Mouse (Mus musculus) heart, postnatal 36 days (tissue): Measurements from ENCODE around the gene Ndfip2. TPM values are rescaled to one million over a fixed set of nuclear protein-coding genes. Genes with fewer than 3 reads are reported as not detected.
A peak's percentile ranks its signal among the peaks of the same experiment; 100 is the strongest.

Experiments
- DNase-seq, 2 experiments: peaks; one replicate each; pipeline ENCODE4 v3.0.0; 2021 to 2022
- intact Hi-C: fragments of 180-260 bp; cut with DNase I; formaldehyde crosslinking; loops from one replicate; pipeline ENCODE4 v1.15.1; 2025
- total RNA-seq, 2 experiments: library from RNA; stranded (reverse); gene quantifications; 2 replicates each; pipeline ENCODE4 v1.2.3; 2021

The Ndfip2 gene
- total RNA-seq = 10 to 100 TPM; 17.0 to 19.4 TPM

DNA sequence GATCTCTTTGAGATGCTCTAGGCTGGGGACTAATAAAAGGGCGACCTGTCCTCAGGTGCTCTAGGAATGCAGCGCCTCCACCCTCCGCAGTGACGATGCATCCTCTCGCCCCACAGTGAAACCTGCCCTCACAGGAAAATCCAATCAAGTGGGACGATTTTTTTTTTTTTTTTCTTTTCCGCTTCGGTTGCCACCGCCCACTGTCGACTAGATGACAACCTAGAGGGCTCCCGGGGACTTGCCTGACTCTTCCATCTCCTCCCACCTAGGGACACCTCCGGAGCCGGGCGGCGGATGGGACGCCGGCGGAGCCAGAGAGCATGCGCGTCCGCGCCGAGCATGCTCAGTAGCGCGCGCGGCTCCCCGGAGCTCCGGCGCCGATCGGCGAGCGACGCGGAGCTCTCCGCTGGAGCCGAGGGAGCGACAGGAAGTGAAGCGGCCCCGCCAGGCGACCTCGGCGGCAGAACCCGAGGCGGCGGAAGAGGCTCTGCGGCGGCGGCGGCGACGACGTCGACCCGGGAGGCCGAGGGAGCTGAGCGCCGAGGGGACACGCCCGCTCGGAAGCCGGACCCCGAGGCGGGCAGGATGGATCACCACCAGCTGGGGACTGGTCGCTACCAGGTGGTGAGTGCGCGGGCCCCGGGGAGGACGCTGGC, at the start of gene Ndfip2:
TSS of gene Ndfip2 (plus strand) at position 195 of the 656 bp plus-strand sequence.
- intact Hi-C loops = loop anchor here (2.0 to 5.0 kb wide), 3 partner anchors 34 to 639 kb away; partner anchors contain the start of genes Rbm26 and Spry2
- peak; percentile 88 to 92 for DNase-seq

GRCm38 (mm10) chr14:105219525-105220376, 38.6 kb upstream of the Ndfip2 start:
- no peak for DNase-seq
- intact Hi-C loops = no loop called here

GRCm38 (mm10) chr14:105222240-105222639, 36.1 kb upstream of the Ndfip2 start:
- intact Hi-C loops = no loop called here
- DNase-seq = no peak

DNA sequence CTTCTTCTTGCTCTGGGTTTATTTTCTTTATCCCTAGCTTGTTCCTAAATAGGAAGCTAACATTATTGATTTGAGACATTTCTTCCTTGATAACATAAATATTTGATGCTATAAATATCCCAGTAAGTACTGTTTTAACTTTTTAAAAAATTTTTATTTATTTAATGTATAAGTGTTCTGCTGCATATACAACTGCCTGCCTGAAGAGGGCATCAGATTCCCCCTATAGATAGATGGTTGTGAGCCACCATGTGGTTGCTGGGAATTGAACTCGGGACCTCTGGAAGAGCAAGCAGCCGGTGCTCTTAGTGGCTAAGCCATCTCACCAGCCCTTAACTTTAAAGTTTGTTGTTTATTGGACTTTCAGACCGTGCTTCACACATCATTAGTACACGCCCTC, 32.6 kb upstream of the Ndfip2 start:
- no peak for DNase-seq
- intact Hi-C loops = no loop called here

DNA sequence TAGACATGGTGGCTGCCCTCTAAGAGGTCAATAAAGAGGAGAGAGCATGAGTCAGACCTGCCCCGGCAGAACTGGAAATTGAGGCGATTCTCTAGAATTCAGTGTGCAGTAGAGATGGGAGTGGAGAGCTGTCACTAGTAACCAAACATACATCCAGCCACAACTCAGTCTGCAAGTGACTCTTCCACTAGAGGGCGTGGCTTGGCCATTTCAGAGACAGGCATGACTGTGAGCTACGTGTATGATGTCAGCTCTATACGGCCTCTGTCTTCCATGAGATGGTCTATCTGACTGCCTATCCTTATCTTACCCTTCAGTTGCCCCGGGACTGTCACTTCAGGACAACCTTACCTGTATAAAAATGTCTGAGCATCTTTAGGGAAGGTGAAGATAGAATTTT, 26.0 kb upstream of the Ndfip2 start:
- intact Hi-C loops = loop anchor here (2.0 kb wide), 1 partner anchor 62 kb away; no protein-coding TSS in a partner anchor
- peak; percentile 2 to 5 for DNase-seq

DNA sequence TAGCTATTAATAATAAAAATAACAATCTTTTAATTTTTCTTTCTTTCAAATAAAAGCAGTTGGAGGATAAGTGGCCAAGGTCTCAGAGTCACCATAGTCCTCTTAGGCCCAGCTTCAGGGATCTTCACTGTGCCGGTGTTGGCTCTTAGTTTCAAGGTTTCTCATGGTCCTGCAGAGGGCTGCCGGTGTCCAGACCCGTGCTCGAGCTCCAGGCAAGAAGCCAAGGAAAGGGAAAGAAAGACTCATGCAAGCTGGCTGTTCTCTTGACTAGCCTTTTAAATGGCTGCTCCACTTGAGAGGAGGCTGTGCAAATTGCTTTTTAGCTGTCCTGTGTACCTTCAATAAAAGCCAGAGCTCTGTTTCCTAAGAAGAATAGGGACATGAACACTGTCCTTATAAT, 21.8 kb upstream of the Ndfip2 start:
- intact Hi-C loops = no loop called here
- no peak for DNase-seq

DNA sequence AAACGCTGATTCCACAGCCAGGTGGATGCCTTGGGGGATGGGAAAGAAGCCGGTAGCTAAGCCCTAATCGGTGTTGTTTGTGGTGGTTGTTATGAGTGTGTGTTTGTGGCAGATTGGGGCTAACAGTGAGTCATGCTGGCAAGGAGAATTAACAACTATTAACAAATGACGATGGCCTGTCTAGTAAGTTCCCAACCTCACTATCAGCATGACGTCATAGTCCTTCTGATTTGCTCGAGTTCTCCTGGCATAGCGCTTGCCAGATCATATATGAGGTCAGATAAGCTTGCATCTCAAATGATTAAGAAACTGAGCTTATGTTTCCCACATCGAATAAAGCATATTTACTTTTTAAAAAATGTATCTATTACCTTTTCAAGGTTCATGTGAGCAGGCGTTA, 20.6 kb upstream of the Ndfip2 start:
- no peak for DNase-seq
- intact Hi-C loops = no loop called here

GRCm38 (mm10) chr14:105238450-105239038, 19.8 kb upstream of the Ndfip2 start:
- intact Hi-C loops = no loop called here

GRCm38 (mm10) chr14:105240120-105240519, 18.3 kb upstream of the Ndfip2 start:
- DNase-seq = no peak
- intact Hi-C loops = no loop called here

More at GRCm38 (mm10) chr14:105238450-105239038, 19.8 kb upstream of the Ndfip2 start:
- no peak for DNase-seq

- no peak for DNase-seq
- intact Hi-C loops = no loop called here
These were observed 14.4 kb upstream of the Ndfip2 start for GRCm38 (mm10) chr14:105243805-105244443.

- no peak for DNase-seq
- intact Hi-C loops = no loop called here
These were observed 7.3 kb upstream of the Ndfip2 start for GRCm38 (mm10) chr14:105251038-105251437.

DNA sequence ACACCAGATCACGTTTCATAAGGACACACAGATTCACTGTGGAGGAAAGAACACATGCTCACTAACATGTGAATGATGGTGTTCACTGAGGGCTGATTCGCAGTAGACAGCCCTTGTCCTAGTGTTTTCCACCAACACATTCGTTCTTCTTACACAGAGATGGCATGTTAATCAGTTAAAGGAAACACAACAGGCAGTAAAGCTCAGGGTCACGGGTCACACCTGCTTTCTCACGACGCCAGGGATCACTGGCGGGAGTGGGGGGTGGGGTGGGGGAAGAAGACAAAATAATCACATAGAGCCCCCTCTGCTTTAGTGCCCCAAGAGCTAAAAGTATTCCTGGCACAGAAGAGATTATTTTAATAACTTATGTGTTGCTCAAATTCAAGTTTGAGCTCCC, 5.1 kb upstream of the Ndfip2 start:
- intact Hi-C loops = no loop called here

GRCm38 (mm10) chr14:105254401-105254800, 4.0 kb upstream of the Ndfip2 start:
- intact Hi-C loops = no loop called here
- DNase-seq = no peak

More for the DNA sequence above, 5.1 kb upstream of the Ndfip2 start:
- no peak for DNase-seq

GRCm38 (mm10) chr14:105255620-105256019, 2.8 kb upstream of the Ndfip2 start:
- DNase-seq = no peak
- intact Hi-C loops = loop anchor here (5.0 kb wide), 2 partner anchors 37 to 642 kb away; partner anchors contain the start of gene Spry2

GRCm38 (mm10) chr14:105259035-105259880, 885 bp downstream of the Ndfip2 start:
- intact Hi-C loops = loop anchor here (2.0 to 5.0 kb wide), 3 partner anchors 33 to 638 kb away; partner anchors contain the start of genes Rbm26 and Spry2

GRCm38 (mm10) chr14:105262923-105263322, 4.5 kb downstream of the Ndfip2 start:
- intact Hi-C loops = no loop called here

More at GRCm38 (mm10) chr14:105259035-105259880, 885 bp downstream of the Ndfip2 start:
- peak in 1 of 2 experiments; percentile 34 for DNase-seq

DNA sequence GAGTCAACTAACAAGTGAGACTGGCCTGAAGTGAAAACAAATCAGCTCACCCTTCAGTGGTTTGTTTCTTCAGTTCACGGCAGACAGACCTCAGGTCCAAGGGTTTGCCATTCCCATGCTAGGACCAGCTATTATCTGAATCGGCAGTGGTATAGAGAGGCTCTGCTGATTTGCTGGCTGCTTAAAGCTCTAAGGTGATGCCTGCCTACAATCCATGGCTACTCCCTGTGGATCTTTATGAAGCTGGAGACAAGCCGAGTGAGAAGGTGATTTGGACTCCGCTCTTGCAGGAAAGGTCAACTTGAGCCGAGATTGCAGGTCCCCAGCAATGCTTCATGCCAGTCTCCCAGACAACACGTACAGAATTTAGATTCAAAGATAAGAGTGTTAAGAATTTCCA, 8.7 kb downstream of the Ndfip2 start:
- intact Hi-C loops = no loop called here
- no peak for DNase-seq

More at GRCm38 (mm10) chr14:105262923-105263322, 4.5 kb downstream of the Ndfip2 start:
- DNase-seq = no peak

- no peak for DNase-seq
- intact Hi-C loops = no loop called here
These were observed 13.7 kb downstream of the Ndfip2 start for GRCm38 (mm10) chr14:105272030-105272429.

- no peak for DNase-seq
- intact Hi-C loops = no loop called here
These were observed 14.2 kb downstream of the Ndfip2 start for GRCm38 (mm10) chr14:105272539-105272938.

- intact Hi-C loops = no loop called here
- DNase-seq = no peak
These were observed 16.8 kb downstream of the Ndfip2 start for GRCm38 (mm10) chr14:105275196-105275595.
